Mouse (Mus musculus) urinary bladder, postnatal 0 days (tissue): Measurements from ENCODE around the gene Myh14. TPM values are rescaled to one million over a fixed set of nuclear protein-coding genes. Genes with fewer than 3 reads are reported as not detected.

Source experiments
- polyA plus RNA-seq: library from polyadenylated mRNA; unstranded; fragments of >200 nt; fragmentation: Nextera tagmentation; extraction: Ambion mirVana; gene quantifications from 2 replicates; pipeline ENCODE4 v1.2.1, GENCODE M21; 2015

Gene Myh14
- polyA plus RNA-seq: 11.2 and 12.2 TPM in 2 replicates

DNA sequence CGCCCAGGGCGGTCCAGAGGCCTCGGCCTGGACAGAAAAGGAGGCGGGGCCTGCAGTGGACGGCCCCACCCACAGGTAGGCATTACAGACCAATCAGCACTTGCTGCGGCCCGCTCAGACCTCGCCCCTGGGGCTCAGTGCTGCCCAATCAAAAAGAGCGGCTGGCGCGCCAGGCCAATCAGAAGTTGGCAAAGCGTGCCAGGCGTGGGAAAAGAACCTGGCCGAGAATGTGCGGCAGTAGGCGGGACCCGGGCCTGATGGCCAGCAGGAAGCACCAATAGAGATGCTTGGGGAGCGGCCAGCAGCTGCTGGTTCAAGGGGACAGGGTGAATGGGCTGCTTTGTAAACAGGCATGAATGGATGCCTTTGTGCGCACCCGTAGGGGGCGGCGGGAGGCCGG, at the start of gene Myh14:
TSS of gene Myh14 (minus strand) at position 41 of the 400 bp plus-strand sequence.

GRCm38 (mm10) chr7:44708574-44708973, 37.9 kb upstream of the Myh14 start, which contains the start of gene Izumo2:
Gene Izumo2 (plus strand): TSS chr7:44708742.

DNA sequence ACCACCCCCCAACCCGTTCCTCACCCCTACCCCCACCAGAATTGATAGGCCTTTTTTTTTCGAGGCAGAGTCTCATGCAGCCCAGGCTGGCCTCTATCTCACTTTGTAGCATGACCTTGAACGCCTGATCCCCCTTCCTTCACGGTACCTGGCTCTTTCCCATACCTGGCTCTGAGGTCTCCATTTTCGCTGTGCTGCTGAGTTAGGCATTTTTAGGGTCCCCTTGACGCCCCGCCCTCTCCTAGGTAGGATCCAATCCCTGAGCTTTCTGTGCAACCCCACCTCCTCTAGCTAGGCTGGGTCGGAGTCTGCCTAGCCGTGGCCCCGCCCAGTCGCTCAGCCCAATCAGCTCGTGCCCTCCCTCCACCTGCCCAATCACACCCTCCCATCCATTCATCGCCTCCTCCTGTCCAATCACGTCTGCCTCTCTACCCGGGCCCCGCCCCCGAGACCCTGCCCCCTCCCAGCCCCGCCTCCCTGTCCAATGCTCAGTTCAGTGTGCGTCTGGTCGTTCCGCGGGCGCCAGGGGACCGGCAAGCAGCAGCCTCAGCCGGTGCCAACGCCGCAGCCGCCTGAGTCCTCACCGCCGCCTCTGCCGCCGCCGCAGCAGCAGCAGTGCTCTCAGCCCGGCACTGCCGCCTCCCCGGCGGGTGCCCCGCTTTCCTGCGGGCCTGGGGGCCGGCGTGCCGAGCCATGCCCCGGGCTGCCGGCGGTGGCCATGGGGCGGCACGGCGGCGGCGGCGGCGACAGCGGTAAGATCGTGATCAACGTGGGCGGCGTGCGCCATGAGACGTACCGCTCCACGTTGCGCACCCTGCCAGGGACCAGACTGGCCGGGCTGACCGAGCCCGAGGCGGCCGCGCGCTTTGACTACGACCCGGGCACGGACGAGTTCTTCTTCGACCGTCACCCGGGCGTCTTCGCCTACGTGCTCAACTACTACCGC, 80.0 kb downstream of the Myh14 start, which contains the start of gene Kcnc3:
TSS of gene Kcnc3 (plus strand) at position 263 of the 946 bp plus-strand sequence.

DNA sequence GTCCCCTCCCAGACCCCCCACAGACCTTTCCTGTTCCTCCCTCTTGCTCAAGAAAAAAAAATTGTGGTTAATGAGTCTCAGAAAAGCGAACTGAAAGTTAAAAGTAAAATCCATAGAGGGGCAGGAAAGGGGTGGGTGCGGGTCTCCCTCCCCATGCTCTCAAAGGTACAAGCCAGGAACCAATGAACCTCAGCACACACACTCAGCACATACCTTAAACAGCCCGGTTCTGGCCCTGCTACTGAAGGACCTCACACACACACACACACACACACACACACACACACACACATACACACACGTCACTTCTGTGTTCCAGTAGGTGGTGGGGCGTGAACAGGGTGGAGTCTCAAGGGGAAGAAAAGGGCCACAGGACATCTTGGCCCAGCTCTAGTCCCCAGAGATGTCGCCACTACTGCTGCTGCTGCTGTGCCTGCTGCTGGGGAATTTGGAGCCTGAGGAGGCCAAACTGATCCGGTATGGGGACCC, 98.4 kb downstream of the Myh14 start, which contains the start of gene Napsa:
TSS of gene Napsa (plus strand) at position 168 of the 489 bp plus-strand sequence.

Other genes starting within 250 kb of the Myh14 start
- 0.13 and 0.26 TPM in 2 replicates for gene Lrrc4b, start 241.8 kb downstream of the Myh14 start, polyA plus RNA-seq
- 0.27 TPM in 1 of 2 replicates, not detected in the other for gene Aspdh, start 205.5 kb downstream of the Myh14 start, polyA plus RNA-seq
- 51.6 and 59.9 TPM in 2 replicates for gene Josd2, start 202.9 kb downstream of the Myh14 start, polyA plus RNA-seq
- gene Emc10, start 174.3 kb downstream of the Myh14 start, polyA plus RNA-seq: 73.9 and 76.8 TPM in 2 replicates
- gene Fam71e1, start 174.3 kb downstream of the Myh14 start, polyA plus RNA-seq: 8.0 and 10.1 TPM in 2 replicates
- 0.30 and 0.82 TPM in 2 replicates for gene Mybpc2, start 146.2 kb downstream of the Myh14 start, polyA plus RNA-seq
- 0.05 TPM in 1 of 2 replicates, not detected in the other for gene Spib, start 138.8 kb downstream of the Myh14 start, polyA plus RNA-seq
- 20.1 and 23.8 TPM in 2 replicates for gene Pold1, start 122.0 kb downstream of the Myh14 start, polyA plus RNA-seq
- 65.2 and 69.4 TPM in 2 replicates for gene Nr1h2, start 116.9 kb downstream of the Myh14 start, polyA plus RNA-seq
- gene Napsa, start 98.5 kb downstream of the Myh14 start, polyA plus RNA-seq: 0.46 and 0.57 TPM in 2 replicates
- 0.05 and 0.08 TPM in 2 replicates for gene Kcnc3, start 80.2 kb downstream of the Myh14 start, polyA plus RNA-seq
- gene Izumo2, start 37.9 kb upstream of the Myh14 start, polyA plus RNA-seq: not detected in 2 replicates
- gene Vrk3, start 77.6 kb upstream of the Myh14 start, polyA plus RNA-seq: 15.4 and 17.6 TPM in 2 replicates
- 0.21 and 0.35 TPM in 2 replicates for gene Zfp473, start 80.2 kb upstream of the Myh14 start, polyA plus RNA-seq
- 40.2 and 44.4 TPM in 2 replicates for gene Nup62, start 145.2 kb upstream of the Myh14 start, polyA plus RNA-seq
- 0.51 and 0.73 TPM in 2 replicates for gene Il4i1, start 145.5 kb upstream of the Myh14 start, polyA plus RNA-seq
- 6.1 and 8.3 TPM in 2 replicates for gene Atf5, start 145.8 kb upstream of the Myh14 start, polyA plus RNA-seq
- 89.9 and 95.2 TPM in 2 replicates for gene Akt1s1, start 178.1 kb upstream of the Myh14 start, polyA plus RNA-seq
- gene Tbc1d17, start 178.2 kb upstream of the Myh14 start, polyA plus RNA-seq: 40.6 and 43.1 TPM in 2 replicates
- gene Pnkp, start 186.3 kb upstream of the Myh14 start, polyA plus RNA-seq: 23.5 and 32.3 TPM in 2 replicates
- gene Ptov1, start 198.9 kb upstream of the Myh14 start, polyA plus RNA-seq: 204 and 244 TPM in 2 replicates
- 56.3 and 58.9 TPM in 2 replicates for gene Med25, start 221.9 kb upstream of the Myh14 start, polyA plus RNA-seq
- 27.5 and 29.3 TPM in 2 replicates for gene Fuz, start 225.2 kb upstream of the Myh14 start, polyA plus RNA-seq